Mouse (Mus musculus) ovary, adult 2 months (tissue): ENCODE results near the gene Olfr1340. TPM values are rescaled to one million over a fixed set of nuclear protein-coding genes. Genes with fewer than 3 reads are reported as not detected.

Source experiments
- polyA plus RNA-seq: library from polyadenylated mRNA; depleted of rRNA; stranded (reverse); fragments of >200 nt; gene quantifications from 2 replicates; pipeline ENCODE4 v1.2.3, GENCODE M21; 2012; rRNA removed

Olfr1340 gene
- not detected in 2 replicates for polyA plus RNA-seq

DNA sequence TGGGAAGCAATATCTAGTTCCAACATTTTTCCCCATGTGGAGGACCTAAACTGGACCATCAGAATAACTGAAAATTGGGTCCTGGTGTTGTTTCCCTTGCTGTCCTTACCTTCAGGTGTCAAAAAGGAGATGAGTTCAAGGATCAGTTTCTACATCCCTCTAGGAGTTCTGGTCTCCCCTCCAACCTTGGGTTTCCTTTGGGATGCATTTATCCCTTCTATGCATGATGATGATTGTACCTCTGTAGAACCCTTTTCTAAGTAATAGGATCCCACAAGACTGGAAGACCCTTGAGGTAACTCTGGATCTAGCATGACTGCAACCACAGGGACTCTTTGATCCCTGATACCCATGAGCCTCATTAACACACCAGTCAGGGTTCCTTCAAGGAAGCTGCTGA is at the start of gene Olfr1340:
TSS of gene Olfr1340 (plus strand) at position 301 of the 400 bp plus-strand sequence.

GRCm38 (mm10) chr4:118692412-118692973 is 27.4 kb upstream of the Olfr1340 start, which contains the start of gene Olfr1342:
Gene Olfr1342, minus strand, starts transcription at chr4:118692756.

GRCm38 (mm10) chr4:118703223-118703622 is 16.7 kb upstream of the Olfr1340 start, which contains the start of gene Olfr1341:
Gene Olfr1341, plus strand, starts transcription at chr4:118703523.

DNA sequence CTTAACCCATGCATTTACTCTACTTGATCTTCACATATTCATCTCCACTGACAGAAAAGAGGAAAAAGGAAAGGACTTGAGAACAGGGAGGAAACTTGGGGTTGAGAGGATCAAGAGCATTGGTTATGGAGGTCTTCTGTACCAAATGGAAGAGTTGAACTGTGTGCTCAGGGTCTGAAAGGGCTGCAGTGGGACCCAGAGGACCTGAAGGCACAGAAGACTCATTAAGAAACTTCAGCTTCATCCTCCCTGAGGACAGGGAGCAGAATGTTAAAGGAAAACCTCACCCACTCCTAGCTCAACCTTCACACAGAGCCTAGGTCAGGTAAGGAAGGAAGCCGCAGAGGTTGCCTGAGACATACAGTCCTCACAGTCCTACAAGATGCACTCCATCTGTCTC is 11.9 kb downstream of the Olfr1340 start, which contains the start of gene Olfr1339:
TSS of gene Olfr1339 (plus strand) at position 301 of the 400 bp plus-strand sequence.

DNA sequence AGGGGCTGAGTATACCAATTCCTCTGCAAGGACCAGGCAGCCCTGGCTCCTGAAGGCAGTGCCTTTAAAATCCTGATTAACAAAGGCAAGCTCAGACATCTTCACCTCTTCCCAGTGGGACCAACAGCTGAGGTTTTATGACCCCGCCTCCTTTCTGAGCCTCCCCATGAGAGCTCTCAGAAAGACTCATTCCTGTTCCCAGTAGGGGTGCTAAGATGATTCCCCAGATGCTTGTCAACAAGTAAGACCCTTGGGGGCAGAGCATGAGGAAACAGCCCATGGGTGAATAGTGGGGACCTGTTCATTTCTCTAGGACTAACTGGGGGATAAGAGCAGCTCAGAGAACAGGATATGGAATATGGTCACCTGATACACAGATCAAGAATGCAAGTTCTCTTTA is 38.7 kb downstream of the Olfr1340 start, which contains the start of gene Olfr1338:
TSS of gene Olfr1338 (minus strand) at position 101 of the 400 bp plus-strand sequence.

Other genes starting within 250 kb of the Olfr1340 start
- gene Tie1, start 230.1 kb upstream of the Olfr1340 start, polyA plus RNA-seq, result 62.5 and 72.4 TPM in 2 replicates
- 10.5 and 10.7 TPM in 2 replicates for gene 2610528J11Rik, start 193.1 kb upstream of the Olfr1340 start, polyA plus RNA-seq
- 16.5 and 17.4 TPM in 2 replicates for gene Tmem125, start 176.1 kb upstream of the Olfr1340 start, polyA plus RNA-seq
- gene Cfap57, start 99.4 kb upstream of the Olfr1340 start, polyA plus RNA-seq, result 1.4 TPM in 2 replicates
- gene Ebna1bp2, start 99.3 kb upstream of the Olfr1340 start, polyA plus RNA-seq, result 23.4 and 28.9 TPM in 2 replicates
- not detected in 2 replicates for gene Olfr62, start 61.2 kb upstream of the Olfr1340 start, polyA plus RNA-seq
- gene Olfr1342, start 27.4 kb upstream of the Olfr1340 start, polyA plus RNA-seq, result not detected in 2 replicates
- not detected in 2 replicates for gene Olfr1341, start 16.6 kb upstream of the Olfr1340 start, polyA plus RNA-seq
- not detected in 2 replicates for gene Olfr1339, start 12.0 kb downstream of the Olfr1340 start, polyA plus RNA-seq
- not detected in 2 replicates for gene Olfr1338, start 38.6 kb downstream of the Olfr1340 start, polyA plus RNA-seq
- not detected in 2 replicates for gene Olfr1337, start 62.4 kb downstream of the Olfr1340 start, polyA plus RNA-seq
- not detected in 2 replicates for gene Olfr1335, start 89.8 kb downstream of the Olfr1340 start, polyA plus RNA-seq
- gene Olfr1333, start 116.1 kb downstream of the Olfr1340 start, polyA plus RNA-seq, result not detected in 2 replicates
- gene Olfr1331, start 144.5 kb downstream of the Olfr1340 start, polyA plus RNA-seq, result not detected in 2 replicates
- gene Olfr1330, start 168.5 kb downstream of the Olfr1340 start, polyA plus RNA-seq, result not detected in 2 replicates
- not detected in 2 replicates for gene Olfr1329, start 197.3 kb downstream of the Olfr1340 start, polyA plus RNA-seq
- not detected in 2 replicates for gene Olfr1328, start 218.5 kb downstream of the Olfr1340 start, polyA plus RNA-seq
- 0.18 TPM in 2 replicates for gene Lao1, start 241.4 kb downstream of the Olfr1340 start, polyA plus RNA-seq